Mouse (Mus musculus): ENCODE data around the gene Arg1. TPM values are rescaled to one million over a fixed set of nuclear protein-coding genes. Genes with fewer than 3 reads are reported as not detected.

Gene Arg1
- polyA plus RNA-seq, 1 experiment from 2014 or later = 4.6 TPM

- no peaks in the 10 kb centered on the region for H3K27me3 ChIP-seq
- 83% methylated on average over 7 of the region's 7 CpGs for WGBS
- no peaks in the 10 kb centered on the region for H3K36me3 ChIP-seq
- H3K27ac ChIP-seq = no peak overlapping the region
- no peak overlapping the region for H3K4me3 ChIP-seq
- H3K9me3 ChIP-seq = no peaks in the 10 kb centered on the region
- H3K4me1 ChIP-seq = no peaks in the 10 kb centered on the region
- no peak overlapping the region for H3K4me2 ChIP-seq
- no peak for ATAC-seq (ENCODE audit: insufficient number of reproducible peaks, insufficient read depth, low FRiP score, low TSS enrichment, low read depth)
- no peak overlapping the region for H3K9ac ChIP-seq
Observed at GRCm38 (mm10) chr10:24952549-24952948, 25.3 kb upstream of the Arg1 start.

- 85% methylated on average over 8 of the region's 8 CpGs for WGBS
- Histone ChIP-seq H3K4me1 (no peaks in the 10 kb centered on the region), H3K9me3 (no peaks in the 10 kb centered on the region), H3K4me2 (no peak overlapping the region), H3K27ac (no peak overlapping the region), H3K9ac (no peak overlapping the region), H3K27me3 (no peaks in the 10 kb centered on the region), H3K4me3 (no peak overlapping the region), H3K36me3 (no peaks in the 10 kb centered on the region)
- no peak for ATAC-seq (ENCODE audit: insufficient number of reproducible peaks, insufficient read depth, low FRiP score, low TSS enrichment, low read depth)
Observed at GRCm38 (mm10) chr10:24951575-24951974, 24.3 kb upstream of the Arg1 start.

GRCm38 (mm10) chr10:24950223-24950622 is 22.9 kb upstream of the Arg1 start:
- Histone ChIP-seq H3K4me1 (no peaks in the 10 kb centered on the region), H3K36me3 (no peaks in the 10 kb centered on the region), H3K4me3 (no peak overlapping the region), H3K27me3 (no peaks in the 10 kb centered on the region), H3K9ac (no peak overlapping the region), H3K9me3 (no peaks in the 10 kb centered on the region), H3K27ac (no peak overlapping the region), H3K4me2 (no peak overlapping the region)
- no peak for ATAC-seq (ENCODE audit: insufficient number of reproducible peaks, insufficient read depth, low FRiP score, low TSS enrichment, low read depth)
- 78% methylated on average over 4 of the region's 4 CpGs for WGBS

GRCm38 (mm10) chr10:24948278-24948677 is 21.0 kb upstream of the Arg1 start:
- Histone ChIP-seq H3K4me1 (no peaks in the 10 kb centered on the region), H3K27ac (no peak overlapping the region), H3K4me2 (no peak overlapping the region), H3K9ac (no peak overlapping the region), H3K9me3 (no peaks in the 10 kb centered on the region), H3K4me3 (no peak overlapping the region), H3K36me3 (no peaks in the 10 kb centered on the region), H3K27me3 (no peaks in the 10 kb centered on the region)
- ATAC-seq (ENCODE audit: insufficient number of reproducible peaks, insufficient read depth, low FRiP score, low TSS enrichment, low read depth) = no peak
- WGBS = 69% methylated on average over 8 of the region's 8 CpGs

GRCm38 (mm10) chr10:24947871-24948270 is 20.6 kb upstream of the Arg1 start:
- Histone ChIP-seq H3K4me2 (no peak overlapping the region), H3K9me3 (no peaks in the 10 kb centered on the region), H3K27ac (no peak overlapping the region), H3K36me3 (no peaks in the 10 kb centered on the region), H3K4me3 (no peak overlapping the region), H3K4me1 (no peaks in the 10 kb centered on the region), H3K9ac (no peak overlapping the region), H3K27me3 (no peaks in the 10 kb centered on the region)
- no peak for ATAC-seq (ENCODE audit: insufficient number of reproducible peaks, insufficient read depth, low FRiP score, low TSS enrichment, low read depth)
- WGBS = 81% methylated on average over 3 of the region's 3 CpGs

- no peaks in the 10 kb centered on the region for H3K36me3 ChIP-seq
- no peak overlapping the region for H3K9ac ChIP-seq
- H3K4me1 ChIP-seq = peaks cover 13% of the 10 kb centered on the region
- WGBS = 79% methylated on average over 6 of the region's 6 CpGs
- no peak overlapping the region for H3K27ac ChIP-seq
- H3K4me3 ChIP-seq = no peak overlapping the region
- no peak overlapping the region for H3K4me2 ChIP-seq
- no peak for ATAC-seq (ENCODE audit: insufficient number of reproducible peaks, insufficient read depth, low FRiP score, low TSS enrichment, low read depth)
- H3K9me3 ChIP-seq = no peaks in the 10 kb centered on the region
- no peaks in the 10 kb centered on the region for H3K27me3 ChIP-seq
Observed at GRCm38 (mm10) chr10:24930143-24930542, 2.9 kb upstream of the Arg1 start.

- Histone ChIP-seq H3K9ac (no peak overlapping the region), H3K4me3 (no peak overlapping the region), H3K4me1 (peaks cover 13% of the 10 kb centered on the region), H3K36me3 (no peaks in the 10 kb centered on the region), H3K4me2 (no peak overlapping the region), H3K27me3 (no peaks in the 10 kb centered on the region), H3K27ac (no peak overlapping the region), H3K9me3 (no peaks in the 10 kb centered on the region)
- 27% methylated on average over 12 of the region's 12 CpGs for WGBS
- ATAC-seq (ENCODE audit: insufficient number of reproducible peaks, insufficient read depth, low FRiP score, low TSS enrichment, low read depth) = no peak
Observed at GRCm38 (mm10) chr10:24928072-24928471, 788 bp upstream of the Arg1 start.

GRCm38 (mm10) chr10:24926380-24926779 is 904 bp downstream of the Arg1 start:
- peaks cover 13% of the 10 kb centered on the region for H3K4me1 ChIP-seq
- no peaks in the 10 kb centered on the region for H3K27me3 ChIP-seq
- WGBS = 31% methylated on average over 10 of the region's 10 CpGs
- no peaks in the 10 kb centered on the region for H3K9me3 ChIP-seq
- no peak for ATAC-seq (ENCODE audit: insufficient number of reproducible peaks, insufficient read depth, low FRiP score, low TSS enrichment, low read depth)
- H3K9ac ChIP-seq = no peak overlapping the region
- H3K4me3 ChIP-seq = no peak overlapping the region
- H3K36me3 ChIP-seq = no peaks in the 10 kb centered on the region
- no peak overlapping the region for H3K4me2 ChIP-seq
- H3K27ac ChIP-seq = no peak overlapping the region

GRCm38 (mm10) chr10:24924296-24924695 is 3.0 kb downstream of the Arg1 start:
- no peak for ATAC-seq (ENCODE audit: insufficient number of reproducible peaks, insufficient read depth, low FRiP score, low TSS enrichment, low read depth)
- H3K4me3 ChIP-seq = no peak overlapping the region
- H3K9me3 ChIP-seq = no peaks in the 10 kb centered on the region
- H3K4me2 ChIP-seq = no peak overlapping the region
- peaks cover 13% of the 10 kb centered on the region for H3K4me1 ChIP-seq
- H3K36me3 ChIP-seq = no peaks in the 10 kb centered on the region
- 77% methylated on average over 3 of the region's 3 CpGs for WGBS
- no peak overlapping the region for H3K9ac ChIP-seq
- H3K27me3 ChIP-seq = no peaks in the 10 kb centered on the region
- no peak overlapping the region for H3K27ac ChIP-seq

GRCm38 (mm10) chr10:24922977-24923376 is 4.3 kb downstream of the Arg1 start:
- no peak overlapping the region for H3K9ac ChIP-seq

GRCm38 (mm10) chr10:24915486-24915885 is 11.8 kb downstream of the Arg1 start:
- no peak overlapping the region for H3K4me2 ChIP-seq
- H3K9me3 ChIP-seq = no peaks in the 10 kb centered on the region
- H3K9ac ChIP-seq = no peak overlapping the region
- H3K4me1 ChIP-seq = no peaks in the 10 kb centered on the region
- no peaks in the 10 kb centered on the region for H3K27me3 ChIP-seq
- H3K4me3 ChIP-seq = no peak overlapping the region
- H3K36me3 ChIP-seq = peaks cover 69% of the 10 kb centered on the region
- 87% methylated on average over 6 of the region's 6 CpGs for WGBS
- ATAC-seq (ENCODE audit: insufficient number of reproducible peaks, insufficient read depth, low FRiP score, low TSS enrichment, low read depth) = no peak
- no peak overlapping the region for H3K27ac ChIP-seq

More at GRCm38 (mm10) chr10:24922977-24923376, 4.3 kb downstream of the Arg1 start:
- peaks cover 10% of the 10 kb centered on the region for H3K4me1 ChIP-seq
- no peaks in the 10 kb centered on the region for H3K9me3 ChIP-seq
- no peaks in the 10 kb centered on the region for H3K27me3 ChIP-seq
- no peak overlapping the region for H3K4me3 ChIP-seq
- H3K27ac ChIP-seq = no peak overlapping the region
- peaks cover 6% of the 10 kb centered on the region for H3K36me3 ChIP-seq
- WGBS = 21% methylated on average over 4 of the region's 4 CpGs
- ATAC-seq (ENCODE audit: insufficient number of reproducible peaks, insufficient read depth, low FRiP score, low TSS enrichment, low read depth) = no peak
- no peak overlapping the region for H3K4me2 ChIP-seq

- WGBS = 90% methylated on average over 14 of the region's 14 CpGs
- H3K9me3 ChIP-seq = no peaks in the 10 kb centered on the region
- no peak for ATAC-seq (ENCODE audit: insufficient number of reproducible peaks, insufficient read depth, low FRiP score, low TSS enrichment, low read depth)
- H3K4me2 ChIP-seq = no peak overlapping the region
- no peak overlapping the region for H3K27ac ChIP-seq
- H3K36me3 ChIP-seq = peaks cover 92% of the 10 kb centered on the region
- no peak overlapping the region for H3K9ac ChIP-seq
- H3K4me3 ChIP-seq = no peak overlapping the region
- no peaks in the 10 kb centered on the region for H3K4me1 ChIP-seq
- no peaks in the 10 kb centered on the region for H3K27me3 ChIP-seq
Observed at GRCm38 (mm10) chr10:24912576-24912975, 14.7 kb downstream of the Arg1 start.

- peaks cover 97% of the 10 kb centered on the region for H3K36me3 ChIP-seq
- no peak overlapping the region for H3K4me2 ChIP-seq
- H3K27me3 ChIP-seq = no peaks in the 10 kb centered on the region
- H3K9ac ChIP-seq = no peak overlapping the region
- H3K4me3 ChIP-seq = no peak overlapping the region
- no peak for ATAC-seq (ENCODE audit: insufficient number of reproducible peaks, insufficient read depth, low FRiP score, low TSS enrichment, low read depth)
- WGBS = 87% methylated on average over 8 of the region's 8 CpGs
- H3K27ac ChIP-seq = no peak overlapping the region
- no peaks in the 10 kb centered on the region for H3K4me1 ChIP-seq
- H3K9me3 ChIP-seq = no peaks in the 10 kb centered on the region
Observed at GRCm38 (mm10) chr10:24911199-24911598, 16.1 kb downstream of the Arg1 start.
